Mouse (Mus musculus): ENCODE data around the gene Abcf1. TPM values are rescaled to one million over a fixed set of nuclear protein-coding genes. Genes with fewer than 3 reads are reported as not detected.
"Not testable (repeated sequence)": the region's sequence is repeated elsewhere in the genome, so short reads cannot be mapped to it uniquely, and the experiment has no call there.

Abcf1 gene
- 72.1 and 76.4 TPM in 2 replicates for polyA plus RNA-seq (2014; fragmentation: Nextera tagmentation; extraction: Ambion mirVana)

- H3K9ac ChIP-seq (ENCODE audit: low read depth, low read length) = peak within 1 kb of the TSS; percentile 85
- no peaks in the 10 kb centered on the region for H3K9me3 ChIP-seq (ENCODE audit: control insufficient read depth, low read length)
- H3K27me3 ChIP-seq (replicated peaks; ENCODE audit: control insufficient read depth, insufficient read depth, low read length) = no peaks in the 10 kb centered on the region
- ATAC-seq (ENCODE audit: low read depth) = peak; percentile 94
- peak; percentile 98 for DNase-seq (ENCODE audit: low spot score)
- peak within 1 kb of the TSS; percentile 71 for H3K4me2 ChIP-seq (ENCODE audit: low read depth, low read length)
- H3K36me3 ChIP-seq (ENCODE audit: control insufficient read depth, insufficient read depth, low read length) = peaks cover 30% of the 10 kb centered on the region
- peak within 1 kb of the TSS; percentile 83 for H3K27ac ChIP-seq (replicated peaks; ENCODE audit: low read depth, low read length)
- WGBS = under 1% methylated on average over 45 of the region's 68 CpGs
- peak within 1 kb of the TSS; percentile 93 for H3K4me3 ChIP-seq (ENCODE audit: low read depth, low read length)
- peaks cover 16% of the 10 kb centered on the region for H3K4me1 ChIP-seq (ENCODE audit: control insufficient read depth, insufficient read depth, low read length)
Measured at GRCm38 (mm10) chr17:35969418-35970389, at the start of gene Abcf1. Abcf1 (minus strand) TSS chr17:35969761.

DNA sequence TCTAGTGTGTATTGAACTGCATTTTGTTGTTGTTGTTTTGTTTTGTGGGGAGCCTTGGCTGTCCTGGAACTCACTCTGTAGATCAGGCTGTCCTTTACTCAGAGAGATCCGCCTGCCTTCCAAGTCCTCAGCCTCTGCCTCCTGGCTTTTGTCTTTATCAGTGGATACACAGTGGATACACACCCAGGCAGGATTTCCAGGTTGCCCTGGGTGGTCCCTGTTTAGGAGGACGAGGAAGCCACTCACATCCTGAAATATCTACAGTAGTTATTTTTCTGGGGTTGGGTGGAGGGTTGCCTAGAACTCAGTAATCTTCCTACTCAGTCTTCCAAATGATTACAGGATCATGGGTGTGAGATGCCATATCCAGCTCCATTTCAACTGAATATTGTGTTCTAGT, 49.4 kb upstream of the Abcf1 start:
- DNase-seq (ENCODE audit: low spot score) (no peak), ATAC-seq (ENCODE audit: low read depth) (no peak)
- Histone ChIP-seq H3K4me1 (ENCODE audit: control insufficient read depth, insufficient read depth, low read length) (peaks cover 5% of the 10 kb centered on the region; the same call in 1 of the 2 replicates), H3K9me3 (ENCODE audit: control insufficient read depth, low read length) (no peaks in the 10 kb centered on the region), H3K36me3 (ENCODE audit: control insufficient read depth, insufficient read depth, low read length) (0 out of 2 replicates have a peak, but pooled peaks cover 5% of the 10 kb centered on the region), H3K4me2 (ENCODE audit: low read depth, low read length) (no peak overlapping the region), H3K27ac (replicated peaks; ENCODE audit: low read depth, low read length) (no peak overlapping the region), H3K4me3 (ENCODE audit: low read depth, low read length) (no peak overlapping the region), H3K9ac (ENCODE audit: low read depth, low read length) (no peak overlapping the region), H3K27me3 (replicated peaks; ENCODE audit: control insufficient read depth, insufficient read depth, low read length) (no peaks in the 10 kb centered on the region)
- WGBS = 63% methylated on average over 2 of the region's 2 CpGs

DNA sequence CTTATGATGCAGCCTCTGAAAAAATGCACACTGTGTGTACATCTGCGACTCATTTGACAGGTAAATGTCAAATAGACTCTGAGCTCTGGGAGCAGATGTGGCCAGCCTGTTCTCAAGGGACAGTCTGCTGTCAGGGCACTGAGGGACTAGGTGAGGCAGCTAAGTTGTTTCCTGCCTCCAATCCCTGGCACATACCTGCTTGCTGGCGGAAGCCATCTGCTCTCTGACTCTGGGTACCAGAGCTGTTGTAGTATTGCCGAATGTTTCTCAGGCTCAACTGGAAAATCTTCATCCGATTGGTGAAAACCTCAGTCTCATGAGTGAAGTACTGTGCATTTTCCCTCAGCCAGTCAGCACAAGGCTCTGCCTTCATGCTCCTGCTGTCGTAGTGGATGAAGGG, 47.5 kb upstream of the Abcf1 start:
- 87% methylated on average over 5 of the region's 5 CpGs for WGBS
- DNase-seq (ENCODE audit: low spot score) (no peak), ATAC-seq (ENCODE audit: low read depth) (no peak)
- Histone ChIP-seq H3K27me3 (replicated peaks; ENCODE audit: control insufficient read depth, insufficient read depth, low read length) (no peaks in the 10 kb centered on the region), H3K4me3 (ENCODE audit: low read depth, low read length) (no peak overlapping the region), H3K36me3 (ENCODE audit: control insufficient read depth, insufficient read depth, low read length) (0 out of 2 replicates have a peak, but pooled peaks cover 5% of the 10 kb centered on the region), H3K27ac (replicated peaks; ENCODE audit: low read depth, low read length) (no peak overlapping the region), H3K9me3 (ENCODE audit: control insufficient read depth, low read length) (no peaks in the 10 kb centered on the region), H3K9ac (ENCODE audit: low read depth, low read length) (no peak overlapping the region), H3K4me1 (ENCODE audit: control insufficient read depth, insufficient read depth, low read length) (no peaks in the 10 kb centered on the region), H3K4me2 (ENCODE audit: low read depth, low read length) (no peak overlapping the region)

- no peaks in the 10 kb centered on the region for H3K9me3 ChIP-seq (ENCODE audit: control insufficient read depth, low read length)
- no peak overlapping the region for H3K27ac ChIP-seq (replicated peaks; ENCODE audit: low read depth, low read length)
- H3K27me3 ChIP-seq (replicated peaks; ENCODE audit: control insufficient read depth, insufficient read depth, low read length) = no peaks in the 10 kb centered on the region
- ATAC-seq (ENCODE audit: low read depth) (no peak), DNase-seq (ENCODE audit: low spot score) (no peak)
- no peak overlapping the region for H3K4me3 ChIP-seq (ENCODE audit: low read depth, low read length)
- no peak overlapping the region for H3K9ac ChIP-seq (ENCODE audit: low read depth, low read length)
- 0 out of 2 replicates have a peak, but pooled peaks cover 5% of the 10 kb centered on the region for H3K36me3 ChIP-seq (ENCODE audit: control insufficient read depth, insufficient read depth, low read length)
- no peaks in the 10 kb centered on the region for H3K4me1 ChIP-seq (ENCODE audit: control insufficient read depth, insufficient read depth, low read length)
- WGBS = 91% methylated on average over 4 of the region's 5 CpGs
- H3K4me2 ChIP-seq (ENCODE audit: low read depth, low read length) = no peak overlapping the region
Measured at GRCm38 (mm10) chr17:36014977-36015376, 45.4 kb upstream of the Abcf1 start.

- ATAC-seq (ENCODE audit: low read depth); H3K27ac ChIP-seq (replicated peaks; ENCODE audit: low read depth, low read length); H3K27me3 ChIP-seq (replicated peaks; ENCODE audit: control insufficient read depth, insufficient read depth, low read length); H3K36me3 ChIP-seq (ENCODE audit: control insufficient read depth, insufficient read depth, low read length); H3K9me3 ChIP-seq (ENCODE audit: control insufficient read depth, low read length); H3K4me1 ChIP-seq (ENCODE audit: control insufficient read depth, insufficient read depth, low read length); DNase-seq (ENCODE audit: low spot score); H3K9ac ChIP-seq (ENCODE audit: low read depth, low read length); H3K4me2 ChIP-seq (ENCODE audit: low read depth, low read length); H3K4me3 ChIP-seq (ENCODE audit: low read depth, low read length): not testable (repeated sequence)
- WGBS = 93% methylated on average over 7 of the region's 7 CpGs
Measured at GRCm38 (mm10) chr17:36004409-36004808, 34.8 kb upstream of the Abcf1 start.

- DNase-seq (ENCODE audit: low spot score) (no peak), ATAC-seq (ENCODE audit: low read depth) (no peak)
- WGBS = 93% methylated on average over 7 of the region's 7 CpGs
- Histone ChIP-seq H3K9ac (ENCODE audit: low read depth, low read length) (no peak overlapping the region), H3K36me3 (ENCODE audit: control insufficient read depth, insufficient read depth, low read length) (no peaks in the 10 kb centered on the region), H3K4me1 (ENCODE audit: control insufficient read depth, insufficient read depth, low read length) (no peaks in the 10 kb centered on the region), H3K27me3 (replicated peaks; ENCODE audit: control insufficient read depth, insufficient read depth, low read length) (no peaks in the 10 kb centered on the region), H3K27ac (replicated peaks; ENCODE audit: low read depth, low read length) (no peak overlapping the region), H3K4me2 (ENCODE audit: low read depth, low read length) (no peak overlapping the region), H3K9me3 (ENCODE audit: control insufficient read depth, low read length) (0 out of 2 replicates have a peak, but pooled peaks cover 5% of the 10 kb centered on the region), H3K4me3 (ENCODE audit: low read depth, low read length) (no peak overlapping the region)
Measured at GRCm38 (mm10) chr17:36003331-36003730, 33.8 kb upstream of the Abcf1 start.

- H3K27ac ChIP-seq (replicated peaks; ENCODE audit: low read depth, low read length) = no peak overlapping the region
- H3K9me3 ChIP-seq (ENCODE audit: control insufficient read depth, low read length) = 0 out of 2 replicates have a peak, but pooled peaks cover 5% of the 10 kb centered on the region
- WGBS = 95% methylated on average over 6 of the region's 6 CpGs
- no peak for ATAC-seq (ENCODE audit: low read depth)
- no peaks in the 10 kb centered on the region for H3K4me1 ChIP-seq (ENCODE audit: control insufficient read depth, insufficient read depth, low read length)
- H3K9ac ChIP-seq (ENCODE audit: low read depth, low read length) = no peak overlapping the region
- H3K27me3 ChIP-seq (replicated peaks; ENCODE audit: control insufficient read depth, insufficient read depth, low read length) = no peaks in the 10 kb centered on the region
- no peak for DNase-seq (ENCODE audit: low spot score)
- H3K36me3 ChIP-seq (ENCODE audit: control insufficient read depth, insufficient read depth, low read length) = no peaks in the 10 kb centered on the region
- no peak overlapping the region for H3K4me2 ChIP-seq (ENCODE audit: low read depth, low read length)
- H3K4me3 ChIP-seq (ENCODE audit: low read depth, low read length) = no peak overlapping the region
Measured at GRCm38 (mm10) chr17:36001966-36002365, 32.4 kb upstream of the Abcf1 start.

- Histone ChIP-seq H3K9me3 (ENCODE audit: control insufficient read depth, low read length) (no peaks in the 10 kb centered on the region), H3K4me3 (ENCODE audit: low read depth, low read length) (no peak overlapping the region), H3K27ac (replicated peaks; ENCODE audit: low read depth, low read length) (no peak overlapping the region), H3K4me2 (ENCODE audit: low read depth, low read length) (no peak overlapping the region), H3K4me1 (ENCODE audit: control insufficient read depth, insufficient read depth, low read length) (no peaks in the 10 kb centered on the region), H3K9ac (ENCODE audit: low read depth, low read length) (no peak overlapping the region), H3K27me3 (replicated peaks; ENCODE audit: control insufficient read depth, insufficient read depth, low read length) (no peaks in the 10 kb centered on the region), H3K36me3 (ENCODE audit: control insufficient read depth, insufficient read depth, low read length) (no peaks in the 10 kb centered on the region)
- ATAC-seq (ENCODE audit: low read depth) (no peak), DNase-seq (ENCODE audit: low spot score) (no peak)
- 96% methylated on average over 12 of the region's 12 CpGs for WGBS
Measured at GRCm38 (mm10) chr17:36001121-36001897, 31.7 kb upstream of the Abcf1 start.
